Mouse (Mus musculus) heart, postnatal 14 days (tissue): ENCODE results near the gene Il17ra. TPM values are rescaled to one million over a fixed set of nuclear protein-coding genes. Genes with fewer than 3 reads are reported as not detected.

Source experiments
- DNase-seq, 2 experiments: peaks; one replicate each; pipeline ENCODE4 v3.0.0; 2021 to 2022
- intact Hi-C: fragments of 180-260 bp; cut with DNase I; formaldehyde crosslinking; loops from one replicate; pipeline ENCODE4 v1.15.1; 2025
- long read RNA-seq, 2 experiments: library from polyadenylated mRNA; stranded (forward); transcript quantifications; one replicate each; pipeline ENCODE4 v2.0.0; 2021
- total RNA-seq, 2 experiments: library from RNA; stranded (reverse); gene quantifications; 2 replicates each; pipeline ENCODE4 v1.2.3; 2021

Il17ra gene
- total RNA-seq = 1 to 10 TPM; 3.3 to 5.4 TPM
- long read RNA-seq, experiment 1 = 0 reads
- long read RNA-seq, experiment 2 = 0 reads

- peak; percentile 80 to 81 for DNase-seq
- intact Hi-C loops = no loop called here
Observed at GRCm38 (mm10) chr6:120463086-120463871, at the start of gene Il17ra. Il17ra (plus strand) TSS chr6:120463247.

DNA sequence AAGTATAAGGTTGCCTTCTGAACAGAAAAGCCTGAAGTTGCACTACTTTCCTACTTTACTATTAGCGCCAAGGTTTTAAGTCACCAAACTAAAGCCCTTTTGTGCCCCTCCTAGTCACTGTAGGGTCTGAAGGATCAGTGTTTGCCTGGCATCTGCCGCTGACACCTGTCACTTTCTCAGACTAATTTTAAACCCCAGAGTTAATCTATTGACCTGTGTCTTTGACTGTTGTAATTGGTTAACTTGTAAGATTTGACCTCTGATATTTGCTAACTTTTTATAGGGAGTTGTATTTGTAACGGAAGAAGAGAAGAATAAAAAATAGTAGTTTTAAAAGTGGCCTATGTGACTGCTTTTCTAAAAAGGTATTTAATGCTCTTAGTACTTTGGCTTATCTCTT lies 24.9 kb upstream of the Il17ra start:
- DNase-seq = no peak
- intact Hi-C loops = no loop called here

DNA sequence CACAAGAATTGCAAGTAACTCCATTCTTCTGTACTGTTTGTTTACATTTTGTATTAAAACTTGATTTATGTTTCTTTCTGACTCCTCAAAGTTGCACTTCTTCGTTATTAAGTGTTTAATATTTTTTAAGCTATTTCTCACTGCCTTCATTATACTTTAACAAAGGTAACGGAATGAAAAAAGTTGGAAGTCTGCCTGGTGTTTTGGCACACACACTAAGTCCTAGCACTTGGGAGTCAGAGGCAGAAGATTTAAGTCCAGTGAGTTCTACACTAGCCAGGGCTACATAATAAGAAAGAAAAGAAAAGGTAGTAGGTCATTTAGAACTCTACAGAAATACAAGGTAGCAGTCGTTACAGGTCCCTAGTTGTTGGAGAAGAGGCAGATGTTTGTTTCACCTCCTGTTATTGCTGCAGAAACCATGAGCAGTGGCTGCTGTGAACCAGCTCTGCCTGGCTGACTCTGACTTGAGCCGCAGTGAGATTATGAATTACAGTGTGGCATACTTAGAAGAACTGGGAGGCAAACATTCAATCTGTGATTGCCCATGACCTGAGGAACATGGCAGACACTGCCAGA lies 20.8 kb upstream of the Il17ra start:
- intact Hi-C loops = no loop called here
- DNase-seq = no peak

DNA sequence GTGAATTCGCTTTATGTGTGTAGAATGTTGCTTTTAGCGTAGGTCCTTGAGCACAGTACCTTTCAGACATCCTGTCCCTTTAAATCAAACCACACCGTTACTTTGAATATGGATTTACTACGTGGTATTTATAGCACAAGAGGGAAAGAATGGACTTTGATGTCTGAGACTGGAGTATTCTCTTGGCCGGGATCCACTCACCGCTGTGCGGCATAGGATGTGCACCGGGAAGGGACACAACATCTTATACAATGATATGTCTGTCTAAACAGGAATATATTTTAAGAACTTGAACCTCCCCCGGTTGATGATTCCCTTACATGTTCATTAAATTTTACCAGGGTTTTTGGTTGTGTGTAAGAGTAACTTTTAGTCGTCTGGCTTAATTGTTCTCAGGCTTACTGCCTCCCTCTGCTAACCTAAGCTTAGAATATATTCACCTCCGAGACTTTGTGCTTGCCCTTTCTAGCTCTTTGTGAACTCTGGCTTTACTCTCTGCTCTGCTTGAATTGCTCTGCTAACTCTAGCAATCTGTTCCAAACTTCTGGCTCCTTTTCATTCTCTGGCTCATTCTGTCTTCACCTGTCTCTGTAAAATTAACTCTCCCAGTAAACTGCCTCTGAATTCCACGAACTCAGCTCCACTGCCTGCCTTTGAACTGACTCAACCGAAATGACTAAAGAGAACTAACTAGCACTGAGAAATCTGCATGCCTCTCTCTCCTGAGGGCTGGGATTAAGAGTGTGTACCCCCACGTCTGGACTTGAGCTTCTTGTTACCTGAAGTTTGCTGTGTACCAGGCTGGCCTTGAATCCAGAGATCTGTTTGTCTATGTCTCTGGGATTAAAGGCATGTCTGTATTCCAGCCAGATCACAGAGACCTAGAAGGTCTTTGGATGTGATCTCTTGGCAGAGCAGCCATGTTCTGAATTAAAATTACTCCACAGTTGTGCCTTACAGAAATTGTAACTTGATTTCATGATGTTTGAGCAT lies 19.4 kb upstream of the Il17ra start:
- intact Hi-C loops = no loop called here
- no peak for DNase-seq

GRCm38 (mm10) chr6:120450208-120450607 lies 12.8 kb upstream of the Il17ra start:
- intact Hi-C loops = no loop called here
- DNase-seq = no peak

- no peak for DNase-seq
- intact Hi-C loops = no loop called here
Observed at GRCm38 (mm10) chr6:120452384-120453102, 10.5 kb upstream of the Il17ra start.

- intact Hi-C loops = no loop called here
- DNase-seq = no peak
Observed at GRCm38 (mm10) chr6:120453103-120453445, 10.0 kb upstream of the Il17ra start.

GRCm38 (mm10) chr6:120453556-120453955 lies 9.5 kb upstream of the Il17ra start:
- intact Hi-C loops = no loop called here
- DNase-seq = no peak

DNA sequence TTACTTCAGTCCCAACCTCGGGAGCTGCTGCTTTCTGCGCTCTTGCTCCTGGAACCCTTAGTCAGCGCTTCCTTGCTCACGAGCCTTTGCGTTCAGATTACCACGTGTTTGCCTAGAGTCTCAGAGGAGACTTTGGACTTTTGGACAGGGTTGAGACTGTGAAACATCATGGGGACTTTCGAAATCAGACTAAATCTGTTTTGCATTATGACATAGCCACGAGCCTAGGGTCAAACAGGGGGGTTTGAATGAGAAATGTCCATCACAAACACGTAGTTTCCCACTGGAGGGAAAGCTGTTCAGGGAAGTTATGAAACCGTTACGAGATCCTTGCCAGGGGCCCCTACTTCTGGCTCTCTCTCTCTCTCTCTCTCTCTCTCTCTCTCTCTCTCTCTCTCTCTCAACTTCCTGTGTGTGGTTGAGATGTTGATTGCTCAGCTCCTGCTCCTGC lies 8.4 kb upstream of the Il17ra start:
- no peak for DNase-seq
- intact Hi-C loops = no loop called here

GRCm38 (mm10) chr6:120457074-120457473 lies 6.0 kb upstream of the Il17ra start:
- intact Hi-C loops = no loop called here

GRCm38 (mm10) chr6:120457751-120458150 lies 5.3 kb upstream of the Il17ra start:
- intact Hi-C loops = no loop called here
- DNase-seq = no peak

More at GRCm38 (mm10) chr6:120457074-120457473, 6.0 kb upstream of the Il17ra start:
- no peak for DNase-seq

GRCm38 (mm10) chr6:120461217-120461616 lies 1.8 kb upstream of the Il17ra start:
- DNase-seq = no peak
- intact Hi-C loops = no loop called here

- intact Hi-C loops = no loop called here
- DNase-seq = no peak
Observed at GRCm38 (mm10) chr6:120462251-120462650, 796 bp upstream of the Il17ra start.

GRCm38 (mm10) chr6:120463884-120464283 lies 837 bp downstream of the Il17ra start:
- peak in 1 of 2 experiments; percentile 40 for DNase-seq
- intact Hi-C loops = no loop called here

GRCm38 (mm10) chr6:120464406-120464939 lies 1.4 kb downstream of the Il17ra start:
- DNase-seq = no peak
- intact Hi-C loops = no loop called here

GRCm38 (mm10) chr6:120465393-120465792 lies 2.3 kb downstream of the Il17ra start:
- no peak for DNase-seq
- intact Hi-C loops = no loop called here

DNA sequence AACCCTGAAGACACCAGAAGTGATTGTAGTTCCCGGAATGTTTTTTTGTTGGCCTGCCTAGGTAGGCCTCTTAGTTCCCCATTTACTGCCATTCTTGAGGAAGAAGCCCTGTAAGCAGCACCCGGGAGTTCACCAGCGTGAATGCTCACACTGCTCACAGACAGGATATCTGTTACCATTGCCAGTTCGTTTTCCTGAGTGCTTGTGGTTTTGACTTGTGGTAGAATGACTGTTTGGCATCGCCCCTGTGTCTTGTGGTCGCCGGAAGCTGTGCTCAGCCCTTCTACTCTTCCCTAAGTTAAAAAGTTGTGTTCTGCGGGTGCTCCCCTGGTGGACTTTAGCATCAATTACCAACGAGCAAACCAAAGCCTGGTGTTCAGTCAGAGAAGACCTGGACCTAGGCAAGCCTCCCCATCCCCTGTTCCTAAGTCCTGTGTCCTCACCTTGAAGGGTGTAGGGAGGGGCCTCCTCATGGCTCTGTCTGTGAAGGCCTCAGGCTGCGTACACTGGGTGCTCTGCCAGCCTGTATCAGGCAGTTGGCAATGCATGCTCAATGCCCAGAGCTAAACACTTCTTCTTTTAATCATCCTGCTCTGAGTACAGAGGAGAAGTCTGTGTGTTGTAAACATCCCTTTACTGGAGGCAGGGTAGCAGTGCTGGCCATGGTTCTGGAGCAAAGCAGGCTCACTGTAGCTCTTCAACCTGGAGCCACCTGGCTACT lies 3.7 kb downstream of the Il17ra start:
- intact Hi-C loops = no loop called here
- DNase-seq = no peak

DNA sequence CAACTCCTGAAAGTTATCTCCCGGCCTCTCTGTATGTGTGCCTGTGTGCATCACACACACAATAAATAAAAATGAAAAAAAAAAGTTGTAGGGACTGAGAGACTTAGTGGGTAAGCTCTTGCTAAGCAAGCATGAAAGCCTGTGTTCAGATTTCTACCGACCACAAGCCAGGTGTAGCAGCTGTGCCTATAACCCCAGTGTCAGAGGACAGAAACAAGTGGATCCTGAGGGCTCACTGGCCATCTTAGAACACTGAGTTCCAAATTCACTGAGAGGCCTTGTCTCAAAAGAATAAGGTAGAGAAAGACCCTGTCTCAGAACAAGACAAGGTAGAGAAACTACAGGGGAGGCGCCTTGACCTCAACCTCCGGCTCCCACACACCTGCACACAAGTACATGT lies 5.2 kb downstream of the Il17ra start:
- DNase-seq = no peak

DNA sequence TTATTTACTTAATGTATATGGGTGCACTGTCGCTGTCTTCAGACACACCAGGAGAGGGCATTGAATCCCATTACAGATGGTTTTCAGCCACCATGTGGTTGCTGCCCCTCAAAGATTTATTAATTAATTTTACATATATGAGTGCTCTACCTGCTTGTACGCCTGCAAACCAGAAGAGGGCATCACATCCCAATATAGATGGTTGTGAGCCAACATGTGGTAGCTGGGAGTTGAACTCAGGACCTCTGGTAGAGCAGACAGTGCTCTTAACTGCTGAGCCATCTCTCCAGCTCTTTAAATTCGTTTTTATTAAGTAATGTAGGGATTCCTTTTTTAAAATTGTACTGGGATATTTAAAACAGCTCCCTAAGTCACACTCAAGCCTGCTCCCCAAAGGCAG lies 6.2 kb downstream of the Il17ra start:
- DNase-seq = no peak
- intact Hi-C loops = no loop called here

More for the DNA sequence above, 5.2 kb downstream of the Il17ra start:
- intact Hi-C loops = no loop called here
